Mouse (Mus musculus) heart, postnatal 0 days (tissue): ENCODE data around the gene Aftph. TPM values are rescaled to one million over a fixed set of nuclear protein-coding genes. Genes with fewer than 3 reads are reported as not detected.

Experiments
- ATAC-seq: fragments of 200-750 bp; cut with Nextera tagmentation; 2 replicates; pipeline ENCODE4 v1.8.0; 2017; ENCODE audit warnings: low read depth, moderate number of reproducible peaks, moderate library complexity; ENCODE audit not compliant: insufficient read depth
- DNase-seq: peaks from one replicate; pipeline ENCODE4 v3.0.0-alpha.2; 2016; ENCODE audit warnings: low spot score
- H3K27ac ChIP-seq: fragments of 300-500 bp; sonication (generic); 2 replicates; pipeline ENCODE4 v1.5.1; 2014; ENCODE audit warnings: low read depth, mild to moderate bottlenecking
- H3K27me3 ChIP-seq: fragments of 300-500 bp; sonication (generic); 2 replicates; pipeline ENCODE4 v1.6.1; 2014; ENCODE audit warnings: low read length, mixed read lengths; ENCODE audit not compliant: control insufficient read depth, insufficient read depth
- H3K36me3 ChIP-seq: fragments of 300-500 bp; sonication (generic); replicated peaks from 2 replicates; pipeline ENCODE4 v1.6.1; 2014; ENCODE audit warnings: low read length, mixed read lengths; ENCODE audit not compliant: control insufficient read depth, insufficient read depth
- H3K4me1 ChIP-seq: fragments of 300-500 bp; sonication (generic); 2 replicates; pipeline ENCODE4 v1.6.1; 2014; ENCODE audit warnings: antibody characterized with exemption; ENCODE audit not compliant: control insufficient read depth, insufficient read depth
- H3K4me2 ChIP-seq: fragments of 300-500 bp; sonication (generic); 2 replicates; pipeline ENCODE4 v1.6.1; 2014; ENCODE audit warnings: low read depth, mild to moderate bottlenecking, low read length, moderate library complexity
- H3K4me3 ChIP-seq: fragments of 300-500 bp; sonication (generic); 2 replicates; pipeline ENCODE4 v1.5.1; 2014; ENCODE audit warnings: low read depth, low read length
- H3K9ac ChIP-seq: fragments of 300-500 bp; sonication (generic); replicated peaks from 2 replicates; pipeline ENCODE4 v1.6.1; 2014; ENCODE audit warnings: low read depth, low read length, mixed read lengths
- H3K9me3 ChIP-seq: fragments of 300-500 bp; sonication (generic); replicated peaks from 2 replicates; pipeline ENCODE4 v1.6.1; 2016; ENCODE audit warnings: low read length; ENCODE audit not compliant: control insufficient read depth
- CTCF ChIP-seq: IDR thresholded peaks from 2 replicates; pipeline ENCODE4 v1.5.1; 2016; ENCODE audit warnings: antibody characterized with exemption, control low read depth, low read depth
- EP300 ChIP-seq: IDR thresholded peaks from 2 replicates; pipeline ENCODE4 v1.6.1; 2016; ENCODE audit warnings: antibody characterized with exemption, low read depth
- WGBS: fragments of 180-500 bp; shearing (Covaris S2); extraction: QIAGEN DNeasy Blood & Tissue Kit; methylation state at CpG from one replicate; pipeline ENCODE4 v1.1.7; 2014; 5-methylcytosine and 5-hydroxymethylcytosine counted together
- polyA plus RNA-seq: library from polyadenylated mRNA; unstranded; fragments of >200 nt; fragmentation: Nextera tagmentation; extraction: Ambion mirVana; gene quantifications from 2 replicates; pipeline ENCODE4 v1.2.1, GENCODE M21; 2015
- total RNA-seq: library from RNA; depleted of rRNA; stranded (reverse); fragments of >200 nt; gene quantifications from 2 replicates; pipeline ENCODE4 v1.2.3, GENCODE M21; 2014; ENCODE audit warnings: low replicate concordance

Aftph gene
- total and polyA plus RNA-seq, 2 experiments from 2014 or later = 7.8 to 21.7 TPM

DNA sequence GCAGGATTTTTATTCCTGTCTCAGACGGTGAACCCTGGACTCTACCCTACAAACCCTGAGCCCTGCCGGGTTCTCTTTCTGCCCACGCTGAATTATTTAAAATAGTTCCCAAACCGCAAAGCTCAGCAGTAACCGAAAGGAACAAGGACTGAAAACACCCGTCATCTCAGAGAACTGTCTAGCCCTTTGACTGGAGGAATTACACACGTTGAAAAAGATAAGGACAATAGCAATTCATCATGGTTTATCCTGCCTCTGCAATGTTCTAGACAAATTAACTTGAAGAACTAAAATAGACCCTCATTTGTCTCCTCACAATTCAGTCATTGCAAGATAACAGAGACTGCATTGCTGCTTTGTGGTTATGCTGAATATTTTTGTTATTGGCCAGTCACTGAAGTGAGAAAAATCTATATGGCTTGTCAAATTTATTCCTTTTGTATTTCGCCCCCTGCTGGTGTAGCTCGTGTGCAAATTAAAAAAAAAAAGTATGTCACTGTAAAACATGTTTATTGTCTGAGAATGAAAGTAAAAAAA, 1.0 kb upstream of the Aftph start:
- ATAC-seq (no peak), DNase-seq (peak; percentile 82)
- 0% methylated on average over 9 of the region's 9 CpGs for WGBS
- peak overlapping the region; percentile 91 for H3K4me3 ChIP-seq
- H3K27ac ChIP-seq = peak overlapping the region; percentile 93
- H3K4me1 ChIP-seq = peaks cover 9% of the 10 kb centered on the region
- no peak for TF ChIP-seq EP300
- TF ChIP-seq CTCF = peak; percentile 59
- no peaks in the 10 kb centered on the region for H3K36me3 ChIP-seq
- peak overlapping the region; percentile 83 for H3K4me2 ChIP-seq
- no peaks in the 10 kb centered on the region for H3K27me3 ChIP-seq
- H3K9ac ChIP-seq = peak overlapping the region; percentile 88
- no peaks in the 10 kb centered on the region for H3K9me3 ChIP-seq

- ATAC-seq = no peak; the same call in 1 of the 2 replicates
- Histone ChIP-seq H3K36me3 (no peaks in the 10 kb centered on the region), H3K27me3 (no peaks in the 10 kb centered on the region), H3K4me3 (peak overlapping the region; percentile 91), H3K9ac (peak overlapping the region; percentile 88), H3K27ac (peak overlapping the region; percentile 93), H3K4me2 (peak overlapping the region; percentile 83), H3K4me1 (peaks cover 9% of the 10 kb centered on the region), H3K9me3 (no peaks in the 10 kb centered on the region)
- WGBS = under 1% methylated on average over 54 of the region's 56 CpGs
- TF ChIP-seq EP300 = no peak
- no peak for TF ChIP-seq CTCF
- DNase-seq = peak; percentile 25
These were observed 748 bp downstream of the Aftph start for GRCm38 (mm10) chr11:20740481-20741200.

DNA sequence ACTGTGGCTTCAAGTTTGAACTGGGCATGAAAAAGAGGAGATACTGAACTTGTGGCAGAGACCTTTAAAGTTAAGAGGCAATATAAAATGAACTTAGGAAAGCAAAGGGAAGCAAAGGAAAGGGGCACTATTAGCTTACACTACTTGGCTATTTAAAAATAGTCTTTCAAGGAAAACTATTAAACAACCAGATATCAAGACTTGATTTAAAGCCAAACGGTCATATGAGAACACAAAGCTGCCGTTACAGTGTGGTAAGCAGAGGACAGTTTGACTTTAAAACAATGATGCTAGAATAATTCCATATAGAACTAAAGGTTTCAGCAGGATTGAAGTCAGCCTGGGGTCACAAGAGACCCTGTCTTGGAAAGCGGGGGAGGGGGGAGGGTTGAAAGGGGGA, 7.3 kb downstream of the Aftph start:
- ATAC-seq = no peak
- Histone ChIP-seq H3K36me3 (no peaks in the 10 kb centered on the region), H3K9me3 (no peaks in the 10 kb centered on the region), H3K4me3 (no peak overlapping the region), H3K4me1 (peaks cover 17% of the 10 kb centered on the region), H3K4me2 (no peak overlapping the region), H3K27ac (peak overlapping the region; percentile 39), H3K9ac (no peak overlapping the region), H3K27me3 (no peaks in the 10 kb centered on the region)
- DNase-seq = peak; percentile 16
- WGBS = 49% methylated on average over 3 of the region's 3 CpGs
- TF ChIP-seq EP300 (no peak), CTCF (no peak)

DNA sequence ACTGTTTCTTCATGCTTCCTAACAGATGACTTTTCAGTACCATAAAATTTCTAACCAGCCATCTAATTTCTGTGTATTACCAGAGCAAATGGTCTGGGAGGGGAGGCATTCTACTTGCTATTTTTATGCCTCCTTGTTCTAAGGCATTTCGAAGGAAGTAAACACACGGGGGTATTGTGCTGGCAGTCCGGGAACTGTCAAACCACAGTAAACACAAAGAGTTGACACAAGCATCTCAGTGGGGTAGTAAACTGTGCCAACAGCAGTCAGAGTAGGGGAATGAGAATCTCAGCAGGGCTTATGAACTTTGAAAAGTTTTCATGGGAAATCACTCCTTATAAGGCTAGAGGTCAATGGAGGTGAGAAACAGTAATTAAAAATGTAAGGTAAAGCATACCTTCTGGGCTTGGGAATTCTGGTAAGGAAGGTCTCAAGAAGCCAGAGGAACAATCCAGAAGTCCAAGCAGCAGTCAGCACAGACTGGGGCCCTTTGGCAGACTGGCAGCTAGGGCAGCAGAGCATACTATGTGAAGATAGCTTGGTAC, 7.8 kb downstream of the Aftph start:
- Histone ChIP-seq H3K9me3 (no peaks in the 10 kb centered on the region), H3K4me1 (peaks cover 17% of the 10 kb centered on the region), H3K36me3 (no peaks in the 10 kb centered on the region), H3K27me3 (no peaks in the 10 kb centered on the region), H3K27ac (peak overlapping the region; percentile 39), H3K4me2 (no peak overlapping the region), H3K4me3 (no peak overlapping the region), H3K9ac (no peak overlapping the region)
- no peak for ATAC-seq
- 26% methylated on average over 3 of the region's 3 CpGs for WGBS
- no peak for TF ChIP-seq EP300
- no peak for TF ChIP-seq CTCF
- DNase-seq = no peak

- 88% methylated on average over 1 of the region's 1 CpGs for WGBS
- Histone ChIP-seq H3K36me3 (peaks cover 25% of the 10 kb centered on the region), H3K9ac (no peak overlapping the region), H3K4me2 (no peak overlapping the region), H3K4me1 (peaks cover 14% of the 10 kb centered on the region), H3K27me3 (no peaks in the 10 kb centered on the region), H3K27ac (no peak overlapping the region), H3K4me3 (no peak overlapping the region), H3K9me3 (no peaks in the 10 kb centered on the region)
- ATAC-seq (no peak), DNase-seq (no peak)
- TF ChIP-seq CTCF (no peak), EP300 (no peak)
These were observed 12.0 kb downstream of the Aftph start for GRCm38 (mm10) chr11:20729403-20729802.
